Mouse (Mus musculus) heart, postnatal 10 days (tissue): ENCODE measurements at regions not wholly inside any gene's neighbourhood (a gene's known extent, or its start where the extent isn't known, plus 50 kb on each side); places are given as distances from the start of the nearest gene placed in this dataset.

ENCODE experiments used
- DNase-seq, 2 experiments: peaks; one replicate each; pipeline ENCODE4 v3.0.0; 2021
- intact Hi-C: fragments of 180-260 bp; cut with DNase I; formaldehyde crosslinking; loops from one replicate; pipeline ENCODE4 v1.15.1; 2025

- peak; percentile 48 to 52 for DNase-seq
- intact Hi-C loops = no loop called here
Measured at GRCm38 (mm10) chr5:136619315-136620231, 52.3 kb upstream of the Cux1 start.

- DNase-seq = no peak
- intact Hi-C loops = no loop called here
Measured at GRCm38 (mm10) chr5:136620234-136620633, 52.9 kb upstream of the Cux1 start.

DNA sequence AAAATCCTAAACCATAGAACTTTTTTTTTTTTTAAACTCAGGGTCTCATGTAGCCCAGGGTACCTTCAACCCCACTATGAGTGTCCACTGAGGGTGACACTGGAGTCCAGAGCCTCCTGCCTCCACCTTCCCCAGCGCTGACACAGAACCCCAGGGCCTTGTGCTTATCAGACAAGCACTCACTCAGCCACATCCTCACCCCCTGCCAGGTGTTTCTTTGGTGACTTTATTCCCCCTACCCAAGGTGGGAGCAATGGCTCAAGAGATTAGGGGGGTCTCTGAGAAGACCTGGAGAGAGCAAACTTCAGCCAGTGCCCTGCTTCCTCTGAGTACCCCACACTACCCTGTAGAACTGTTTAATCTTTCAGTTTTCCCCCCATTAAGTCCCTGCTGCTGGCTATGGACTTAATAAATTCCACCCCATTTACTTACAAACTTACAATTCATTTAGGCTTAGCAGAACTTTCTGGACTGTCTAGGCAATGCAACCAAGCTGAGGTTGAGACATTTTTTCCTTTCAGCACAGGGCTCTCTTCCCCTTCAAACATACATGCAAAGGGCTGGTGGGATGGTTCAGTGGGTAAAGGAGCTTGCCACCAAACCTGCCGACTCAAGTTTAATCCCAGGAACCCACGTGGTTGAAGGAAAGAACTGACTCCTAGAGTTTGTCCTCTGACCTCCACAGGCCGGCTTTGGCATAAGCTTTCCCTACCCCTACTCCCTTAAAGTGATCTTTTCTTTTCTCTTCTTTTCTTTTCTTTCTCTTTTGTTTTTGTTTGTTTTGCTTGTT is 54.2 kb upstream of the Cux1 start:
- no peak for DNase-seq
- intact Hi-C loops = loop anchor here (2.0 kb wide), 1 partner anchor 341 kb away; no protein-coding TSS in a partner anchor

- intact Hi-C loops = loop anchor here (2.0 kb wide), 1 partner anchor 341 kb away; no protein-coding TSS in a partner anchor
Measured at GRCm38 (mm10) chr5:136622152-136622551, 54.9 kb upstream of the Cux1 start.

GRCm38 (mm10) chr5:136622721-136623542 is 55.6 kb upstream of the Cux1 start:
- DNase-seq = peak; percentile 81 to 83
- intact Hi-C loops = loop anchor here (1.0 to 2.0 kb wide), 2 partner anchors 56 to 342 kb away; partner anchors contain the start of gene Cux1

More at GRCm38 (mm10) chr5:136622152-136622551, 54.9 kb upstream of the Cux1 start:
- DNase-seq = no peak

DNA sequence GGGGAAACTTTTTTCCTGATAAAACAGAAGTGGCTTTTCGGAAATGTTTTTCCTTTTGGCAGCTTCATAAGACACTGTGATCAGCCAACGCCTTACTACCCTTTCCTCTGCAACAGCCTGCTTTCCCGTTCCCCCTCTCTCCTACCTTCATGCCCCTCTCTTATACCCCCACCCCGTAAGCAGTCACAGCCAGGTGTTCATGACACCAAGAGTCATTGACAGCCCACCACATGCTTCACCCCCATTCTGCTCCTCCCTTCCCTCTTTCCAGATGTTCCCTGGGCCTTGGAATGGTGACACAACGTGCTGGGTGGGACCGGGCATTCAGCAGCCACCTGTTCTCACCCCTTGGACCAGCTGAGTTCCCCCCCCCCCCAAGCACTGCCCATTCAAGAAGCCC is 56.5 kb upstream of the Cux1 start:
- intact Hi-C loops = loop anchor here (1.0 to 2.0 kb wide), 2 partner anchors 56 to 343 kb away; partner anchors contain the start of gene Cux1
- no peak for DNase-seq

DNA sequence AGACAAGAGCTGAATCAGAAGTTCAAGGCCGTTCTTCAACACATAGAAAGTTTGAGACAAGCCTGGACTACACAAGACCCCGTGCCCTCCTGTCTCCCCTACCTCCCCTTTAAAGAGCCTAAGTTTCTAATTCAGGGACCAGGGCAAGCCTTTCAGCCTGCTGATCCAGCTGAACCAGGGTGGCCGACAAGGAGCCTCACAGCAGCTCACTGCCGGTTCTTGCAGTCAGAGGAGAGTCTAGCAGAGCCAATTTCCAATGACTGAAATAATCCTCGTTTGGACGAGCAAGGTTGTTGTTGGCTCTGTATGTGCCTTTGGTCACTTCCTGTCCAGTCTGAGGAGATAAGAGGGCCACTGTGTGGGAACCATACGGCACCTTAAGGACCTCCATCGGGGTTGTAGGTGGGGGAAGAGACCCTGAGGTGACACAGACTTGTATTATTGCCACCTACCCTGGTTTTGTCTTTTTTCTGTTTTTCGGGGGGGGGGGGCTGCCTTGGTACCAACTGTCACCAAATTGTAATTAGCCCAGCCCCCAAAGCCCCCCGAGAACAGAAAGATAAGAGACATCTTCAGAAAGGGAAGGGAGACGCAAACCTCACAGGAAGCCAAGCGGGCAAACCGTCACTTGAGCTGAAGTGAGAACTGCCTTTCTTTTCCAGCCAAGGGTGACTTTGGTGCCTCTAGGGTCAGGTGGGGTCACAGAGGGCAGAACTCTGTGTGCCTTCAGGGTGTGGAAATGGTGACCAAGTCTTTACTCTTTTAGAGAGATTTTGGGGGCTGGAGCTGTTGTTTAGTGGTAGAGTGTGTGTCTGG is 58.1 kb upstream of the Cux1 start:
- DNase-seq = no peak
- intact Hi-C loops = loop anchor here (1.0 kb wide), 1 partner anchor 367 kb away; no protein-coding TSS in a partner anchor

GRCm38 (mm10) chr5:136626142-136626771 is 59.0 kb upstream of the Cux1 start:
- no peak for DNase-seq
- intact Hi-C loops = no loop called here

DNA sequence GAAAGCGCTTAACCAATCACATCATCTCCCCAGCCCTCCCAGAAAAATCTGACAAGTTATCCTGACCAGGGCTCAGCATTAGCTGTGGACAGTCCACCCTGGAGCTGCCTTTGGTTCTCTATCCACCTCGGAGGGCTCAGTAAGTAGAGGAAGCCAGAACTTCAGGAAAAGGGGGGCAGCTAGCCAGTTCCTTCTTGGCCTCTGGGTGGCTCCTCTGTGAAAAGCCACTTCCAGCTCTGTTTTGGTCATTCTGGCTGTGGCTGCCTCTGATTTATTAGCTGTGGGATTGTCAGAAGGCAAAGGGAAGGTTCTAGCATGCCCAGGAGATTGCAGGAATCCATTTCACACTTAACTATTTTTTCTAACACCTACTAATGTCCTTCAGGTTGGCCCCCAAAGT is 59.6 kb upstream of the Cux1 start:
- intact Hi-C loops = no loop called here
- DNase-seq = peak in 1 of 2 experiments; percentile 27

- intact Hi-C loops = no loop called here
Measured at GRCm38 (mm10) chr5:136627671-136628292, 60.5 kb upstream of the Cux1 start.

DNA sequence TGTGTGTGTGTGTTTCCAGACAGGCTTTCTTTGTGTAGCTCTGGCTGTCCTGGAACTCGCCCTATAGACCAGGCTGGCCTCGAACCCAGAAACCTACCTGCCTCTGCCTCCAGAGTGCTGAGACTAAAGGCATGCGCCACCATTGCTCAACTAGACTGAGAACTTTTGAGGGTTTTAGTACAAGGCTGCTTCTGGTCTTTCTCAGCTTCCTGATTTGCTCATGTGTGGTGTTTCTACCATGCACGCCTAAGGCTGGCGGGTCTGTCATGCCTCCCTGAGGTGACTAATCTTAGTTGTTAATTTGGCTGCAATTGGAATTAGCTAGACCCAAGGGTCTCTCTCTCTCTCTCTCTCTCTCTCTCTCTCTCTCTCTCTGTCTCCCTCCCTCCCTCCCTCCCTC is 61.2 kb upstream of the Cux1 start:
- intact Hi-C loops = no loop called here
- no peak for DNase-seq

More at GRCm38 (mm10) chr5:136627671-136628292, 60.5 kb upstream of the Cux1 start:
- peak in 1 of 2 experiments; percentile 27 for DNase-seq

DNA sequence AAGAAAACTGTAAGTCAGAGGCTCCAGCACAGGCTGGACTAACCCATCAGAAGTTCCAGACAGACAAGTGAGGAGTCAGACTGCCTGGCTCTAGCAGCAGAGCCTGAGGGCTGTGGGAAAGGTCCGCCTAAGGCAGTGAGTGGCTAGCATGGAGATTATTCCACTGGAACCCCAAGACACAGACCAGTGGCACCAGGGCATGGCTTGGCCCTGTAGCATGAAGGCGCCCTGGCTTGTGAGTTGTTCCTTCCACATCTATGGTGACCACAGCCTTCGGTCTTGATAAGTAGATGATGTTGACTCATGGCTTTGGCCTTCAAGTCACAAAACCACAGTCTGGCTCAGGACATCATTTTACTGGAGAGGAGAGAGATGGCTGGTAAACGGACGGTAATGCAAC is 60.7 kb upstream of the Myl10 start:
- no peak for DNase-seq
- intact Hi-C loops = no loop called here

DNA sequence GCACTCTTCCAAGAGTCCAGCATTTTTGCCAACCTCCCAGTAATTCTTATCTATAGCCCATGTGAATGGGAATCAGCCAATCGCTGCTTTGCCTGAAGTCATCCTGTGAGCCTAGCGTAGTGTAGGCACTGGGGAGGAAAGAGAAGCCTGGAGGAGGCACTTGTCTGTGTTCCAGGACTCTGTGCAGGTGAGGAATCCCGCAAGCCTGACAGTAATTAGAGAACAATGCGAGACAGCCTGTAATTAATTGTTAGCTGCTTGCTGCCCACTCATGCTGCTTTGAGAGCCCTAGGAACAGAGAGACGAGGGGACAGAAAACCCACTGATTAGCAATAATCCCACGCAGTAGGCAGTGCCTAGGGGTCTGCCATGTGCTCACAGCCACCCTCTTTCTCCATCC is 59.0 kb upstream of the Myl10 start:
- intact Hi-C loops = no loop called here
- DNase-seq = no peak

GRCm38 (mm10) chr5:136635119-136635518 is 57.8 kb upstream of the Myl10 start:
- intact Hi-C loops = no loop called here
- DNase-seq = no peak

DNA sequence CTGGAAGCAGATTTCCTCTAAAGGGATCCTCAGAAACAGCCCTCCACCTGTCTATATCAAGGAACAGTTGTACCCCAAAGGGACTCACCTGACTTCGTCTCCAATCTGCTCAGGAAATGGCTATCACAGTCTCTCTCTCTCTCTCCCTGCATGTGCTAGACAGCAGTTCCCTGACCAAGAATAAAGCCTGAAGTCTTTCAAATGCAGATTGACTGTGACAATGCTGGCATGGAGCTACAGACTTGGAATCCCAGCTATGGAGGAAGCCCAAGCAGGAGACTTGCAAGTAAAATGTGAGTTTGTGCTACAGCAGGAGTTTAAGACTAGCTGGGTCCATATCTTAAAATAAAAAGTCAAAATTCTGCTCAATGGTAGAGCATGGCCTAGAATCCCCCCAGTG is 56.5 kb upstream of the Myl10 start:
- intact Hi-C loops = no loop called here
- no peak for DNase-seq

- intact Hi-C loops = no loop called here
- no peak for DNase-seq
Measured at GRCm38 (mm10) chr5:136637872-136638271, 55.1 kb upstream of the Myl10 start.

GRCm38 (mm10) chr5:136640871-136641619 is 51.9 kb upstream of the Myl10 start:
- intact Hi-C loops = no loop called here
- no peak for DNase-seq

- intact Hi-C loops = no loop called here
- DNase-seq = no peak
Measured at GRCm38 (mm10) chr5:136642208-136642607, 50.7 kb upstream of the Myl10 start.
